Mouse (Mus musculus): ENCODE data around the gene Shq1.

- TF ChIP-seq CTCF (IDR thresholded peaks at IDR 0.05; ENCODE audit: extremely low read depth, insufficient read depth, insufficient read length, insufficient replicate concordance) (no peak), POLR2A (IDR thresholded peaks at IDR 0.05; ENCODE audit: low read depth, low read length) (no peak)
Measured at GRCm38 (mm10) chr6:100710866-100711265, 39.9 kb upstream of the Shq1 start.

Data from spleen, adult 2 months (tissue).